Mouse (Mus musculus): ENCODE measurements around the gene Tacc2.

The Tacc2 gene

GRCm38 (mm10) chr7:130617591-130617990 is 40.4 kb downstream of the Tacc2 start:
- no peak for DNase-seq (ENCODE audit: low spot score in 2 of 2)

DNA sequence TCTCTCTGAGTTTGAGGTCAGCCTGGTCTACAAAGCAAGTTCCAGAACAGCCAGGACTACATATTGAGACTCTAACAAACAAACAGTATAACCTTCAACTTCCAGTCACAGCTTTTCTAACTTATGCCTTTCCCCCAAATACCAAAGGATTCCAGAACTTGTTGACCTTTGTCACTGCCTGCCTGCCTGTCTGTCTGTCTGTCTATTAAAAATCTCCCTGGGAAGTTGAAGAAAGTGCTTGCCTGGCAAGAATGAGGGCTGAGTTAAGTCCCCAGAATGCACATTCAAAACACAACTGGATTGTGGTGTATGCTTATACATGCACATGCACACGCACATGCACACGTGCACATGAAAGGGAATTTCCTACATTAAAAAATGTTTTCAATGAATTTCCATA is 43.8 kb downstream of the Tacc2 start:
- no peak for DNase-seq (ENCODE audit: low spot score in 2 of 2)

DNA sequence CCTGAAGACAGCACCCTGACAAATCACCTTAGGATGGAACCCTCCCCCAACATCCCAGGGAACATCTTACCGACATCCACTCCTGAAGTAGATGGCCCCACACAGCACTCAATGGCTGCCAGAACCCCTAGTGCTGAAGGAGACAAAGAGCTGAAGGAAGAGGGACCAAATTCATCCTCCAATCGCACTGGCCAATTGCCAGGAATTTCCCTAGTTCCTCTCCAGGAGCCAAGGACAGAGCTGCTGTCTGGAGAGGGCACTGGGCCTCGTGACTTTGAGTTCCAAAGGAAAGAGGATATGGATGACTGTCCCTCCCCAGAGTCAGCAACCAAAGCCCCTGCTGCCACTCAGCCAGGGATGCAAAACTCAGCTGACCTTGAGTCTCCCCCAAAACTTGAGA is 44.7 kb downstream of the Tacc2 start:
- no peak for DNase-seq (ENCODE audit: low spot score in 2 of 2)

- no peak for DNase-seq (ENCODE audit: low spot score in 2 of 2)
Observed at GRCm38 (mm10) chr7:130622359-130622758, 45.1 kb downstream of the Tacc2 start.

GRCm38 (mm10) chr7:130624299-130624698 is 47.1 kb downstream of the Tacc2 start:
- DNase-seq (ENCODE audit: low spot score in 2 of 2): no peak

- no peak for DNase-seq (ENCODE audit: low spot score in 2 of 2)
Observed at GRCm38 (mm10) chr7:130625361-130625760, 48.1 kb downstream of the Tacc2 start.

DNA sequence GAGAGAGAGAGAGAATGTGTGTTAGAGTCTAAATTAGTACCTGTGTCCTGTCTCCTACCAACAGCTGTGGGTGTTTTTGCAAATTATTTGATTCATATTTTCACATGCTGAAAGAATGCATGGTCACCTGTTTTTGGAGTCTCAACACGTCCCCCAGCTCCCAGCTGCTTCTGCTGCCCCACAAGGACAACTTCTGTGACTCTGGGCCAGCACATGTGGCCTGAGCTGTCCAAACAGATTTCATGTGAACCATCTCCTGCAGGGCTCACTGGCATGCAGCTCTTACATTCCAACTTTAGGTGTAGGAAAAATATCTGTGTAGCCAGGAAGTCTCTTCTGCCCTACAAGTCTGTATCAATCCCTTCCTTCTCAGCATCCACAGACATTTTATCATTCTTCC is 51.4 kb downstream of the Tacc2 start:
- no peak for DNase-seq (ENCODE audit: low spot score in 2 of 2)

DNA sequence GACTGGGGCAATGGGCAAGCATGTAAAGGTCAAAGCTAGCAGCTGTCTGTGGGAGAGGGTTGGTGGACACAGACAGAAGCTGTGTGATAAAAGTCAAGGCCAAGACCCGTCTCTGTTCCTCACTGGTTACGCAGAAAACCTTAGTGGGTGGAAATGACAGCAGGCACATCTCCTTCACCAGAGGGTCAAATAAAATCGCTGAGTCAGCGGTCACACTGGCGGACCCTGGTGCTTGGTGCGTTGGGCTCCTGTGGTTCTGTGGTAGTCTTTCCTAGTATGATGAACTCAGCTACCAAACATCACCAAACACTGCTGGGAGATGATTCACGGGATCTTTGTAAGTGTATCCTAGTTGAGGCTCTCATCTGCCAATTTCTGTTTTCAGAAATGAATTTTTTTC is 52.8 kb downstream of the Tacc2 start:
- DNase-seq (ENCODE audit: low spot score in 2 of 2): no peak

- DNase-seq (ENCODE audit: low spot score in 2 of 2): no peak
Observed at GRCm38 (mm10) chr7:130630956-130631355, 53.7 kb downstream of the Tacc2 start.

DNA sequence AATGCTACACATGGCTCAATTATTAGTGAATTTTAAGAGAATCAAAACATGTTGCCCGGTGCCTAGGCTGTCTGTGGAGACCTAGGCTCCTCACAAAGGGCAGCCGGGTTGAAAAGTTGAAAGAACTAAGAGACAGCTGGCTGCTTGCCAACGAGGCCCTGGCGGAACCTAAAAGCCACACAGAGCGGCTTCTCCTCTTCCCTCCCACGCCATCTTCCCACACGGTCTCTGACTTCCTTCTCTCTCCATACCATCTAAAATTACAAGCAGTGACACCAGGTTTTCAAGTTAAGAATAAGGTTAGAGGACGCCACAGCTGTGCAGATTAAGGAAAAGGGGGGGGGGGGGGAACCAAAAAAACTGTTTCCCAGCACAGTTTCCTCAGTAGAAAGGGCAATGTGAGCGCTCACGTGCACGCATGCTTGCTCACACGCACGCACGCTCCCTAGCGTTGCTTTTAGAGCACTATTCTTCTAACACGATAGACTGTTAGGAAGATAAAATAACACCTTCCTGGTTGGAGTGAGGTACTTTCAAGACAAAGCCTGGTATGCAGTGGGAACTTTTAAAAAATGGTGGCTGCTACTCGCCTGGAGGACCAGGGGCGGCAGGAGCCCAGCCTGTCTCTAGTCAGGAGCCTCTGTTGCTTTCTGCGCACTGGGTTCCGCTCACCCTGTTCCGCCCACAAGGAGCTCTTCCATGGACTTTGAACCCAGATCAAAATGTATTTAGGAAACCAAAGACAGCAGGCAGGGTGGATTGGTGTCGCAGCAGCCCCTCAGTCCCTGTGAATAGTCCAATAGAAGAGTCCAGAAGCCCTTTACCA is 54.5 kb downstream of the Tacc2 start:
- DNase-seq (ENCODE audit: low spot score in 2 of 2): peak; percentile 44 to 60

DNA sequence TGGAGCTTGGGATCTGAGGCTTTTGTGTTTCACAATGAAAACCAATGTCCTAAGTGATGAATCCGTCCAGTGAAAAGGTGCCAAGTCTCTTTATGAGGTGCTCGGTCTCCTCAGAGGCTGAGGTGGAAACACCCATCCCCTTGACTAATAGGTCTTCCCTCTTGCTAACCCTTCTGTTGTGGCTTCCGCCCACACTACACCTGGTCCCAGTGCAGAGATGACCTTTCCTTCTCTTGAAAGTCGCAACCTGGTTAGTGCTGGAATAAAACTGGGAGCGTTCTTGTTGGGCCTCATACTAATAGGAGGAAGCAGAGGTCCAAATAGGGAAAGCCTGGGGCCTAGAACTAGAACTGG is 55.1 kb downstream of the Tacc2 start:
- DNase-seq (ENCODE audit: low spot score in 2 of 2): no peak

- DNase-seq (ENCODE audit: low spot score in 2 of 2): no peak
Observed at GRCm38 (mm10) chr7:130634259-130634871, 57.1 kb downstream of the Tacc2 start.

- DNase-seq (ENCODE audit: low spot score in 2 of 2): no peak
Observed at GRCm38 (mm10) chr7:130635212-130635611, 58.0 kb downstream of the Tacc2 start.

DNA sequence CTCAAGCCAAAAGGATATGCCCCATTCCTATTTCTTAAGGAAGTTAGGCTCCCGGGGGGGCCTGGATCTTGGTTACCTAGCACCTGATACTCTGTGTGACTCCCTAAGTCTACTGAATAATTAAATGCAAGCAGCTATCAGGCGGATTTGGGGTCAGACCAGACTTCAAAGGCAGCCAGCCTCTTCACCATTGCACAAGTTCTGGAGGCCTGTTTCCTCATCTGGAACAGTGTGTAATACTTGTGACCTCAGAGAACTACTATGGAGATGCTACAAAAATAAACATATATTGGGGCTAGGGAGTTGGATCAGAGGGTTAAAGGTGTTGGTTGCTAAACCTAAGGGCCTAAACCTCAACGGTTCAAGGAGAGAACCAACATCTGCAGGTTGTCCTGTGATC is 59.0 kb downstream of the Tacc2 start:
- no peak for DNase-seq (ENCODE audit: low spot score in 2 of 2)

DNA sequence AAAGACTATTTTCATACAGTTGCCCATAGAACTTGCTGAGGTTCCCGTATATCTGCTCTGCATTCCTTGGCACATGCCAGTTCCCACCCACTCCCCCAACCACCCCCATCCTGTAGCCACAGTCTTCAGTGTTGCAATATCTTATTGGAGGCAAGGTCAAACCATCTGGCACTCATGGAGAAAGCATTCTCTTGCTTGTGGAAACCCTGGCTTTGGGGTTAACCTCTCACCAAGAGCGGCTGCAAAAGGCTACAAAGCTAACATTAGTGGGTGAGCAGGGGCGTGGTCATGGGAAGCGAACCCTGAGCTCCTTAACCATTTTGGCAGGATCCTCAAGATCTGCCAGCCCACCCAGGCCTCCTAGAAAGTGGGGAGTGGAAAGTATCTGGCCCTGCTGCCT is 59.7 kb downstream of the Tacc2 start:
- no peak for DNase-seq (ENCODE audit: low spot score in 2 of 2)

DNA sequence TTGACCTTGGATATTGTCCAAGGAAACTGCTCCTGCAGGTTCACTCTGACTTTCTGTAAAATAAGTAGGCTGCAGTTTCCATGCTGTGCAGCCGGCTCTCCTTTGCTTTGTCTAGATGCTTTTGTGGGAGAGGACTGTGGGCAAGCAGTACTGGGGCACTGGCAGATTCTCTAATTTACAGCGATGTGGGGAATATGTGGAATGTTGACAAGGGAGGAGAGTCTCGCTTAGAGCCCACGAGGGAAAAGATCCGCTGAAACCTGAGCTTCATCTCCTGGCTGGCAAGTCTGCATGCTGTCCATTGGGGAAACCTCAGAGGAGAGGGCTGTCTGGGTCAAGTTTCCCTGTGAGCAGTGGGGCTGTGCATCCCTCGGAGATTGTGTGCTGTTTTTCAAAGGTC is 60.6 kb downstream of the Tacc2 start:
- DNase-seq (ENCODE audit: low spot score in 2 of 2): no peak

GRCm38 (mm10) chr7:130640681-130641080 is 63.4 kb downstream of the Tacc2 start:
- DNase-seq (ENCODE audit: low spot score in 2 of 2): peak; percentile 33 to 38

DNA sequence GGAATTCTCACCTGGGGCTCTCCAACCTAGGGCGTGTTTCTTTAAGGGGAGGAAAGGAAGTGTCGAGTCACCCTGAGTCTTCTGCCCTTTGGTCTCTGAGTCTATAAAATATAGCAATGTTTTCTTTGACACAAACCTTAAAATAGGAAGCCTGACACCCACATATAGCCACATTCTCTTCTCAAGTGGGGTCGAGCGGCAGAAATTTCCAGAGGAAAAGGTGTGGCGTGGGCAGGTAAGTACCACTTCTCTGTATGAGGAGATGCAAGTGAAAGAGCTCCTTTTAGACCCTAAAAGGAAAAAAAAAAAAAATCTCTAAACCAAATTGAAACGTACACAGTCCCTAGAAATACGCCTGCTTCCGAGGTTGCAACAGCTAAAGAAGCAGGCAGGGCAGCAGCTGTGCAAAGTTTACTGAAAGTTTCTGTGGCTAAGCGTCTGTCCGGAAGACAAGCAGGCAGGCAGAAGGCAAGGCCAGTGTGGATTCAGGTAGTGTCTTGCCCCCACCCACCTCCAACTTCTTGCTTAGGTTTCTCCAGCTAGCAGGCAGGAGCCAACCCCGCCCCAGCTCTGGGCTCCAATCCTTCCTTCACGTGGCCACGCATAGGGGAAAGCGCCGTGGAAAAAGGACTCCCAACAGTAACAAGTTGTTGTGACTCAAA is 68.2 kb downstream of the Tacc2 start:
- DNase-seq (ENCODE audit: low spot score in 2 of 2): no peak

DNA sequence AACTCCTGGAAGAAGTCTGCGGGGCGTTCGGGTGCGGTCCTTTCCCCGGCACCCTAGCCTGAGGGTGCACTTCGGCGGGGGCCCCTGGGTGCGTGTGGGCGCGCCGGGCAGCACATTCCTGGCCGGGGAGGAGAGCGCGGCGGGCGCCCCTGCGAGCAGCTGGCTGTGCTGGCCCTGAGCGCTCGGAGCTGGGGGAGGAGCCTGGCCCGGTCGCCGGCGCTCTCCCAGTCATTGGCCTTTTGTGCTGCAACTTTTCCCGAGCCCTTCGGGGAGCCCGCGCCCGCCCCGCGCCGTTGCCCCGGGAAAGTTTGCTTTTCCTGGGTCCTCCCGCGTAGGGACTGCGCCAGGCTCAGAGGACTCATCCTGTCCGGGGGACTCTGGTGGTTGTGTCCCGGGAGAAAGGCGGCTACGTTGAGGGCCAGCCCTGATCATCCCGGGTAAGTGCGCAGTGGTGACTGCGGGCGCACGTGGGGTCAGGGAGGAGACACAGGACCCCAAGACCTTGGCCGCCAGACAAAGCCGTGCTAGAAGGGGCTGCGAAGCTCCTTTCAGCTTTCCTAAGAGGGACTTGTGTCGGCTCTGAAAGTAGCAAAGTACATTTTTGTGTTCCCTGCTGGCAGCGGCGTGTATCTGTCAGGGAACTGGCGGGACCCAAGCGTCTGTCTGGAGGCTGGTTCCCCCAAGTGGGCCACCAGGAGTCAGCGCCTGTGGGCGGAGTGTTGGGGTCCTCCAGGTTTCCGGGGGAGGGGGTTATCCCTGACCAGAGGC is 68.9 kb downstream of the Tacc2 start:
- peak in 1 of 2 experiments; percentile 35 for DNase-seq (ENCODE audit: low spot score in 2 of 2)

DNA sequence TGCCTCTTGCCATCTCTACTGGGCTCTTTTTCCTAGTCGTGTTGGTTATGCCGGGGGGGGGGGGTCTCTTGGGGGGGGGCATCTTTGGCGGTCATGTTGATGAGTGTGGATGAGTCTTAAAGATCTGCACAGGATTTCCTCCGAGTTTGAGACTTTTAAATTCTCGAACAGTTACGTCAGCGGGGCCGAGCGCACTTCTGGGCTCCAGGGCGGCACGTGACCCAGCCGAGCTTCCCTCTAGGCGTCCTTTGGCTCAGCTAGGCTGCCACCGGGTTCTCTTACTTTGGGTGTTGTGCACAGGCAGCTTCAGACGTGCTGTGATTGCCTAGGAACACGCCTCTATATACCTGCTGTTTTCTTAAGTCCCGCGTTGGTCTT is 69.5 kb downstream of the Tacc2 start:
- DNase-seq (ENCODE audit: low spot score in 2 of 2): no peak

DNA sequence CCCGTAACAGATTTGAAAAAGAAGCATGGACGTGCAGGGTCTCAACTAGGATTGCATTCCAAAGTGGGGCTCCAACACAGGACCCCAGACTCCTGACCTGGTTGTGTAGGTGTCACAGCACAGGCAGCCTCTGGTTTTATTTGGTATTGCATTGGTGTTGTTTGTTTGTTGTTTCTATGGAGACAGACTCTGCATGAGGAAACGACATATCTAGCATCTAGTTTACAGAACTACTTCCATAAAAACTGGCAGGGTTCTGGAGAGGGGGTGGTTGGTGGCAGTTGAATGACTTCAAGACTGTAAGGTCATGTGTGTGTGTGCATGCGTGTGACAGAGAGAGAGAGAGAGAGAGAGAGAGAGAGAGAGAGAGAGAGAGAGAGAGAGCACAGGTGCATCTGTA is 70.8 kb downstream of the Tacc2 start:
- DNase-seq (ENCODE audit: low spot score in 2 of 2): no peak

- no peak for DNase-seq (ENCODE audit: low spot score in 2 of 2)
Observed at GRCm38 (mm10) chr7:130649257-130649656, 72.0 kb downstream of the Tacc2 start.
